Mouse (Mus musculus) liver, embryonic 14.5 days (tissue): Measurements from ENCODE around the gene Cela2a.

ENCODE experiments used
- CTCF ChIP-seq: IDR thresholded peaks from 2 replicates; pipeline ENCODE4 v1.5.1; 2016; ENCODE audit warnings: antibody characterized with exemption, low read depth, control low read depth
- EP300 ChIP-seq: IDR thresholded peaks from 2 replicates; pipeline ENCODE4 v1.6.1; 2016; ENCODE audit warnings: antibody characterized with exemption, low read depth

DNA sequence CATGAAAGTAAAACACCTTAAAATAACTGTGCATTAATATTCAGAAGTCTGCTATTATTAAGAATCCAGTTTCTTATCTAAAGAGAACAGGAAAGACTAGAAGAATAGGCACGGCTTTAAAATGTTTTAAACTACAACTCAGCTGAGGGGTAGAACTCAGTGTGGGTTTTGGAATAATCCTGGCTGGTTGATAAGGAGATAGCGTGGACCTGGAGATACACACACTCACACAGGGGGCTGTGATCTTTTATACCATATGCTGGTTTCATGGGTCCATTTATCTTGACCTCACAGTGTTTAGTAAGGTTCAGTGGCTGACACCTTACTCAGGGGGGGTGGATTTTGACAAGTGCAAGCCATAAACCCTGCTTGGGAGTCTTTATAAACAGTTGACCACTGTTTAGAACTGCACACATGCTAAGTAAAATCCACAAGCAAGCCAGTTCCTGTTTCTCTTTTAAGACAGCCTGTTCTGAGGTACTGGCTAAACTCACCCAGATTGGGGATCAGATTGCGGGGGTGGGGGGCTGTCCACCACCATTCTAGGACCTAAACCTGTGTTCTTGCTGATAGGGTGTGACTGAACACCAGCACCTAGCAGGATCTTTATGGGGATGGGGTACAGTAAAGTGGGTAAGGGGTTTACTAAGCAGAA, 36.3 kb downstream of the Cela2a start:
- TF ChIP-seq CTCF (no peak), EP300 (peak; percentile 71)
